Mouse (Mus musculus) kidney, embryonic 14.5 days (tissue): ENCODE results near the gene Clrn1. TPM values are rescaled to one million over a fixed set of nuclear protein-coding genes. Genes with fewer than 3 reads are reported as not detected.

Experiments used
- ATAC-seq: fragments of 200-750 bp; cut with Nextera tagmentation; 2 replicates; pipeline ENCODE4 v1.8.0; 2017; ENCODE audit warnings: moderate number of reproducible peaks, mild to moderate bottlenecking, moderate TSS enrichment, moderate library complexity; ENCODE audit not compliant: low FRiP score, low TSS enrichment
- H3K27ac ChIP-seq: fragments of 300-500 bp; sonication (generic); 2 replicates; pipeline ENCODE4 v1.5.1; 2014; ENCODE audit warnings: low read depth, mild to moderate bottlenecking, low read length, moderate library complexity, mixed read lengths
- H3K27me3 ChIP-seq: fragments of 300-500 bp; sonication (generic); 2 replicates; pipeline ENCODE4 v1.6.1; 2014; ENCODE audit warnings: mild to moderate bottlenecking, low read length; ENCODE audit not compliant: control insufficient read depth, insufficient read depth
- H3K36me3 ChIP-seq: fragments of 300-500 bp; sonication (generic); 2 replicates; pipeline ENCODE4 v1.6.1; 2014; ENCODE audit warnings: low read length, mixed read lengths; ENCODE audit not compliant: control insufficient read depth, insufficient read depth
- H3K4me1 ChIP-seq: fragments of 300-500 bp; sonication (generic); 2 replicates; pipeline ENCODE4 v1.6.1; 2014; ENCODE audit warnings: low read length, mixed read lengths; ENCODE audit not compliant: control insufficient read depth, insufficient read depth
- H3K4me2 ChIP-seq: fragments of 300-500 bp; sonication (generic); replicated peaks from 2 replicates; pipeline ENCODE4 v1.6.1; 2014; ENCODE audit warnings: low read depth, mild to moderate bottlenecking, low read length
- H3K4me3 ChIP-seq: fragments of 300-500 bp; sonication (generic); 2 replicates; pipeline ENCODE4 v1.5.1; 2014; ENCODE audit warnings: mild to moderate bottlenecking, low read length
- H3K9ac ChIP-seq: fragments of 300-500 bp; sonication (generic); 2 replicates; pipeline ENCODE4 v1.6.1; 2014; ENCODE audit warnings: low read depth, mild to moderate bottlenecking, low read length, moderate library complexity
- H3K9me3 ChIP-seq: fragments of 300-500 bp; sonication (generic); 2 replicates; pipeline ENCODE4 v1.6.1; 2016; ENCODE audit warnings: low read length; ENCODE audit not compliant: control insufficient read depth
- WGBS: fragments of 180-500 bp; shearing (Covaris S2); extraction: QIAGEN DNeasy Blood & Tissue Kit; methylation state at CpG from one replicate; pipeline ENCODE4 v1.1.7; 2014; 5-methylcytosine and 5-hydroxymethylcytosine counted together
- polyA plus RNA-seq: library from polyadenylated mRNA; unstranded; fragments of >200 nt; fragmentation: Nextera tagmentation; extraction: Ambion mirVana; gene quantifications from 2 replicates; pipeline ENCODE4 v1.2.1, GENCODE M21; 2014

Clrn1 gene
- polyA plus RNA-seq, 1 experiment from 2014 or later, result 7.2 TPM

- 37% methylated on average over 2 of the region's 2 CpGs for WGBS
- Histone ChIP-seq H3K27me3 (no peaks in the 10 kb centered on the region), H3K4me1 (no peaks in the 10 kb centered on the region), H3K36me3 (no peaks in the 10 kb centered on the region), H3K9ac (no peak overlapping the region), H3K4me3 (no peak overlapping the region), H3K27ac (no peak overlapping the region), H3K9me3 (no peaks in the 10 kb centered on the region), H3K4me2 (no peak overlapping the region)
- no peak for ATAC-seq
Observed at GRCm38 (mm10) chr3:58862976-58863375, 22.2 kb downstream of the Clrn1 start.

DNA sequence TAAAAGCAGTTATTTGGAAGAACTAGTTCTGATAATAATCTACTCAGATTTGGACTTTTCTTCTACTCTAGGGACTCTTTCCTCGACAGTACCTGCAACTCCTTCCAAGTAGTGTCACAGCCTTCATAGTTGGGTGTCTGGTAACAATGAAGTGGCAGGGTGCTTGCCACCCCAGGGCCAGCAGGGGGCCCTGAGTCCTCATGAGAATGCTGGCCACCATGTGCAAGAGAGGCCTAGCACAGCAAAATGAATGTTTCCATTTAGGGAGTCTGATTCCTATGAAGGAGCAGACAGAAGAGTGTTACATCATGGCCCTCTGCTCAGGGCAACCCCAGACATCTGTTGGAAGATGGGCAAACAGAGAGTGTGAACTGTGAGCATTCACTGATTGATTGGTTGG lies 41.7 kb downstream of the Clrn1 start:
- Histone ChIP-seq H3K4me3 (no peak overlapping the region), H3K36me3 (no peaks in the 10 kb centered on the region), H3K27me3 (no peaks in the 10 kb centered on the region), H3K4me2 (no peak overlapping the region), H3K9ac (no peak overlapping the region), H3K27ac (no peak overlapping the region), H3K4me1 (no peaks in the 10 kb centered on the region), H3K9me3 (no peaks in the 10 kb centered on the region)
- WGBS, result 54% methylated on average over 1 of the region's 1 CpGs
- no peak for ATAC-seq

- H3K9me3 ChIP-seq, result no peaks in the 10 kb centered on the region
- no peak overlapping the region for H3K4me2 ChIP-seq
- no peak overlapping the region for H3K4me3 ChIP-seq
- no peak overlapping the region for H3K27ac ChIP-seq
- ATAC-seq, result no peak
- no peak overlapping the region for H3K9ac ChIP-seq
- H3K36me3 ChIP-seq, result no peaks in the 10 kb centered on the region
- WGBS, result 87% methylated on average over 5 of the region's 5 CpGs
- H3K27me3 ChIP-seq, result no peaks in the 10 kb centered on the region
- H3K4me1 ChIP-seq, result no peaks in the 10 kb centered on the region
Observed at GRCm38 (mm10) chr3:58833442-58834160, 51.5 kb downstream of the Clrn1 start.

- H3K4me1 ChIP-seq, result no peaks in the 10 kb centered on the region
- ATAC-seq, result no peak
- H3K4me2 ChIP-seq, result no peak overlapping the region
- H3K27me3 ChIP-seq, result no peaks in the 10 kb centered on the region
- WGBS, result 90% methylated on average over 2 of the region's 2 CpGs
- no peaks in the 10 kb centered on the region for H3K36me3 ChIP-seq
- no peak overlapping the region for H3K9ac ChIP-seq
- H3K27ac ChIP-seq, result no peak overlapping the region
- H3K4me3 ChIP-seq, result no peak overlapping the region
- H3K9me3 ChIP-seq, result no peaks in the 10 kb centered on the region
Observed at GRCm38 (mm10) chr3:58832888-58833287, 52.3 kb downstream of the Clrn1 start.

GRCm38 (mm10) chr3:58831586-58831985 lies 53.6 kb downstream of the Clrn1 start:
- no peak overlapping the region for H3K4me3 ChIP-seq
- H3K36me3 ChIP-seq, result no peaks in the 10 kb centered on the region
- H3K4me2 ChIP-seq, result no peak overlapping the region
- H3K27me3 ChIP-seq, result no peaks in the 10 kb centered on the region
- no peak for ATAC-seq
- no peaks in the 10 kb centered on the region for H3K4me1 ChIP-seq
- no peak overlapping the region for H3K9ac ChIP-seq
- H3K27ac ChIP-seq, result no peak overlapping the region
- WGBS, result 86% methylated on average over 5 of the region's 5 CpGs
- H3K9me3 ChIP-seq, result no peaks in the 10 kb centered on the region

- no peak overlapping the region for H3K9ac ChIP-seq
- no peak overlapping the region for H3K27ac ChIP-seq
- no peaks in the 10 kb centered on the region for H3K4me1 ChIP-seq
- no peaks in the 10 kb centered on the region for H3K36me3 ChIP-seq
- no peaks in the 10 kb centered on the region for H3K27me3 ChIP-seq
- H3K4me2 ChIP-seq, result no peak overlapping the region
- H3K9me3 ChIP-seq, result no peaks in the 10 kb centered on the region
- 90% methylated on average over 1 of the region's 1 CpGs for WGBS
- H3K4me3 ChIP-seq, result no peak overlapping the region
- ATAC-seq, result no peak
Observed at GRCm38 (mm10) chr3:58829926-58830325, 55.2 kb downstream of the Clrn1 start.

GRCm38 (mm10) chr3:58828366-58829153 lies 56.6 kb downstream of the Clrn1 start:
- no peak overlapping the region for H3K4me3 ChIP-seq
- no peak overlapping the region for H3K9ac ChIP-seq
- ATAC-seq, result no peak
- H3K36me3 ChIP-seq, result no peaks in the 10 kb centered on the region
- no peaks in the 10 kb centered on the region for H3K27me3 ChIP-seq
- no peak overlapping the region for H3K4me2 ChIP-seq
- no peaks in the 10 kb centered on the region for H3K4me1 ChIP-seq
- no peak overlapping the region for H3K27ac ChIP-seq
- 86% methylated on average over 14 of the region's 14 CpGs for WGBS
- no peaks in the 10 kb centered on the region for H3K9me3 ChIP-seq

- no peak overlapping the region for H3K4me3 ChIP-seq
- no peaks in the 10 kb centered on the region for H3K27me3 ChIP-seq
- H3K27ac ChIP-seq, result no peak overlapping the region
- no peaks in the 10 kb centered on the region for H3K9me3 ChIP-seq
- no peaks in the 10 kb centered on the region for H3K36me3 ChIP-seq
- H3K9ac ChIP-seq, result no peak overlapping the region
- H3K4me1 ChIP-seq, result no peaks in the 10 kb centered on the region
- ATAC-seq, result no peak
- no peak overlapping the region for H3K4me2 ChIP-seq
- WGBS, result 44% methylated on average over 4 of the region's 4 CpGs
Observed at GRCm38 (mm10) chr3:58826266-58826665, 58.9 kb downstream of the Clrn1 start.

GRCm38 (mm10) chr3:58822211-58822610 lies 62.9 kb downstream of the Clrn1 start, which contains the start of gene Mindy4b-ps:
Mindy4b-ps (minus strand) TSS chr3:58822311.
- WGBS, result 78% methylated on average over 4 of the region's 4 CpGs
- H3K4me1 ChIP-seq, result no peaks in the 10 kb centered on the region
- ATAC-seq, result no peak

More at GRCm38 (mm10) chr3:58822211-58822610, 62.9 kb downstream of the Clrn1 start, which contains the start of gene Mindy4b-ps:
- Histone ChIP-seq H3K36me3 (no peaks in the 10 kb centered on the region), H3K9me3 (no peaks in the 10 kb centered on the region), H3K4me3 (no peak within 1 kb of the TSS), H3K4me2 (no peak within 1 kb of the TSS), H3K9ac (no peak within 1 kb of the TSS), H3K27ac (no peak within 1 kb of the TSS), H3K27me3 (no peaks in the 10 kb centered on the region)
